Mouse (Mus musculus) splenic B cell, adult 2 months (primary cell): ENCODE data around the gene Ppfibp1.

Experiments used
- DNase-seq: peaks from one replicate; pipeline ENCODE4 v3.0.0-alpha.2; 2011; ENCODE audit warnings: low read depth, low spot score
- H3K27me3 ChIP-seq: 2 replicates; pipeline ENCODE4 v1.6.1; 2012; ENCODE audit warnings: mild to moderate bottlenecking, low read length, moderate library complexity, mixed read lengths; ENCODE audit not compliant: control insufficient read depth, poor library complexity, insufficient read depth, severe bottlenecking
- H3K36me3 ChIP-seq: 2 replicates; pipeline ENCODE4 v1.6.1; 2012; ENCODE audit warnings: mild to moderate bottlenecking, low read length, moderate library complexity, mixed read lengths; ENCODE audit not compliant: control insufficient read depth, poor library complexity, insufficient read depth, severe bottlenecking

Ppfibp1 gene

GRCm38 (mm10) chr6:146871975-146872374 lies 16.3 kb upstream of the Ppfibp1 start:
- Histone ChIP-seq H3K27me3 (no peaks in the 10 kb centered on the region), H3K36me3 (no peaks in the 10 kb centered on the region)
- DNase-seq, result no peak

GRCm38 (mm10) chr6:146874415-146874814 lies 13.9 kb upstream of the Ppfibp1 start:
- H3K36me3 ChIP-seq, result no peaks in the 10 kb centered on the region
- no peaks in the 10 kb centered on the region; the same call in 1 of the 2 replicates for H3K27me3 ChIP-seq
- DNase-seq, result no peak

DNA sequence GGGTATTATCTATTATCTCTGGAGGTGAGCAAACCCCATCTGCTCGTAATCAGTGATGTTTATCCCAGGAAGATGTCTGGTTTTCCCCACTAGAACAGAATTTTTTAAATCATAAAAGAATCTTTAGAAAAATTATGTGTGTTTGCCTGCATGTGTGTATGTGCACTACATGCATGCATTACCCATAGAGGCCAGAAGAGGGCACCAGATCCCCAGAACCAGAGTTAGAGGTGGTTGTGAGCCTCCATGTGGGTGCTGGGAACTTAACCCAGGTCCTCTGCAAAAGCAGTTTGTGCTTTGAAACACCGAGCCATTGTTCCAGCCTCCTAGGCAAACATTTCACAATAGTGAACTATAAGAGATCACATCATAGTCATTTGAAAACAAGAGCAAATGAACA lies 11.5 kb upstream of the Ppfibp1 start:
- Histone ChIP-seq H3K36me3 (no peaks in the 10 kb centered on the region), H3K27me3 (no peaks in the 10 kb centered on the region; the same call in 1 of the 2 replicates)
- DNase-seq, result no peak

DNA sequence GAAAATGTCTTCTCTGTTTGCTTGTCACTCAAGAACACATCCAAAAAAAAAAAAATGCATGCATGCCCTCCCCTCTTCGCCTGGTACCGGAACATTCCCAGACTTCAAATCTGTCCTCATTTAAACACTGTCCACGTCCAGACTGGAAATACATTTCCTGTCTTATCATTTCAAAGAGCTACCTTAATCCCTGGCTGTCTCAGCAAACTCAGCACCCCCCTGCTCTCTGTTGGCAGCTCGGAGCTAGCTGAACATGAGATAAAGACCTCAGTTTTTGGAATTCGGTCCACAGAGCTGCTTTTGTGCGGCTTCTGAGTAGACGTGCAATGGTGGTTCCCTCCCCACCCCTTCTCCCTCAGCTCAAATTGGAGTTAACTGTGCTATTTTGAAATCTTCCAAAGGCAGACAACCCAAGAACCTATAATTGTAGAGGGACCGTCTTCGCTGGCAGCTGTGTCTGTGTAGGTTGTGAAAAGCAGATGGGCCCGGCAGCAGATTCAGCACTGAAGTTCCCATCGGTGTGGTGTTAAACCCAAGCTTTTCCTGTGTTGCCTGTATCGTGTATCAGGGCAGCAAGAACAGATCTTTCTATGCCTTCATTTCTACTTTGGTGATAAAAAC lies 10.8 kb upstream of the Ppfibp1 start:
- no peak for DNase-seq
- no peaks in the 10 kb centered on the region for H3K36me3 ChIP-seq
- no peaks in the 10 kb centered on the region; the same call in 1 of the 2 replicates for H3K27me3 ChIP-seq

DNA sequence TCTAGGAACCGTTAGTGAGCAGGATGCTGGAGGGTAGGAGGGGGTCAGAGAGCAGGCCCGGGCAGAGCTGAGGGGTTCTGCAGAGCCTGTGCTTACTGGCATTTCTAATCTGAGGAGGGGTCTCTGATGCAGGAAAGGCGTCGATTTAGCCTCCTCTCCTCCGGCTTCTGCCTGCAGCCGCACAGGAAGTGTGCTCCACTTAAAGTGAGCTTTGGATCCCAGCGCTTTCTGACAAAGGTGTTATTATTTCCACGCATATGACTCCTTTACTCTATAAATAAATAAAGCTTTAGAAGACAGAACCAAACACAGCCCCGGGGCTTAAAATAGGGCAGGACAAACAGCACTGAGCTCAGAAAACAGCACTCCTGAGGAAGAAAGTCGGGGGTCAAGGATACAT lies 9.4 kb upstream of the Ppfibp1 start:
- no peak for DNase-seq
- Histone ChIP-seq H3K27me3 (no peaks in the 10 kb centered on the region; the same call in 1 of the 2 replicates), H3K36me3 (no peaks in the 10 kb centered on the region)

DNA sequence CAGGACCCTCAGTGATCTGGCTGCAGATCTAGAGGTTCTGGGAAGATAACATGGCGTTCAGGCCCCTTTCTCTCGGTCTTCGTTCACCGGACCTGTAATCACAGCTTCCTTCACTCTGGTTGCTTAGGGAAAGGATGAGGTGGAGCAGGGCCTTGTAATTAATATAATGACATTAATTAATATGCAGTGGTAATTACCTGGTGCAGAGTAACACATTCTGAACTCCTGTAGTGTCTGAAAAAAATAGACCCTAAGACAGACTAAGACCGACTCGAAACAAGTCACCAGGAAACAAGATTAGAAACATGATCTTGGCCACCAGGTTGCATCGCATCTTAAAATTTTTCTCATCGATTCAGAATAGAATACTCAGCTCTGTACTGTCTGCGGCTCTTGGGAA lies 8.4 kb upstream of the Ppfibp1 start:
- no peak for DNase-seq
- Histone ChIP-seq H3K36me3 (no peaks in the 10 kb centered on the region), H3K27me3 (no peaks in the 10 kb centered on the region; the same call in 1 of the 2 replicates)

GRCm38 (mm10) chr6:146880296-146880695 lies 8.0 kb upstream of the Ppfibp1 start:
- no peak for DNase-seq
- no peaks in the 10 kb centered on the region; the same call in 1 of the 2 replicates for H3K27me3 ChIP-seq

DNA sequence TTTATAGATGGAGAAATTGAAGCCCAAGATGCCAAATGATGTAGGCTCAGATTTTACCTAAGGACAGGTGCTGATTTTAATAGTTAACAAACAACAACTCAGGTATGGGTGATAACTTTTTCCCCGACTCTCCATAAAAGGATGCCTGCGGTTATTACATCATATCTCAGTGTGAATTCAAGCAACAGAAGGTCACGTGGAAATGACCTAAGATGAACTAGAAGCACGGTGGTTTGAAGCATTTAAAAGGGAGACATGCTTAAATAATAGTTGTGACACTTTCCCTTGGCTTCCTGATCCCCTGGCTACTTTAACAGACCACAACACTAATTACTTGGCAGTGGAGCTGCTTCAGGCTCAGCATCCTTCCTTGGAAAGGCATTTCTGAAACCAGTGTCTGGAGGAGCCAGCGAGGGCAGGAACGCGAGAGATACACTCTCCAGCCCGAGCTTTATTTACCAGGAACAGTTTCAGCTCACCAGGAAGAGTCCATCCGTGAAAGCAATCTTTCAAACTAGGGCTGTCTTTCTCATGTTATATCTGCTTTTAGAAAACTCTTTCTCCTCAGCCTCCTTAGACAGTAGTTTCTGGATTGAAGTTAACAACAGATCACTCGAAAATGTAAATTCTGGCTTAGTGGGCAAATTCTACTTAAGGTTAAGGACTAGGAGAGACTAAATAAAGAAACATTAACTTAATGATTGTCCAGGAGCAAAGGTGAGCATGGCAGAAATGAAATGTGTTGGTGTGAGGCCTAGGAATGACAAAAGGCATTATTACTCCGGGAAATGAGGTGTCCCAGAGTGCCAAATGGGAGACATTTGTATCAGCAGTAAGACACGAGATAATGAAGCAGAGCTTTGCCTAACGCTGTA lies 6.2 kb upstream of the Ppfibp1 start:
- no peak for DNase-seq
- no peaks in the 10 kb centered on the region; the same call in 1 of the 2 replicates for H3K27me3 ChIP-seq

More at GRCm38 (mm10) chr6:146880296-146880695, 8.0 kb upstream of the Ppfibp1 start:
- no peaks in the 10 kb centered on the region for H3K36me3 ChIP-seq

GRCm38 (mm10) chr6:146883426-146883825 lies 4.9 kb upstream of the Ppfibp1 start:
- DNase-seq, result no peak
- H3K27me3 ChIP-seq, result no peaks in the 10 kb centered on the region; the same call in 1 of the 2 replicates

More for the DNA sequence above, 6.2 kb upstream of the Ppfibp1 start:
- H3K36me3 ChIP-seq, result no peaks in the 10 kb centered on the region

GRCm38 (mm10) chr6:146884171-146884570 lies 4.1 kb upstream of the Ppfibp1 start:
- DNase-seq, result no peak
- no peaks in the 10 kb centered on the region; the same call in 1 of the 2 replicates for H3K27me3 ChIP-seq

More at GRCm38 (mm10) chr6:146883426-146883825, 4.9 kb upstream of the Ppfibp1 start:
- no peaks in the 10 kb centered on the region for H3K36me3 ChIP-seq

GRCm38 (mm10) chr6:146884851-146885250 lies 3.4 kb upstream of the Ppfibp1 start:
- Histone ChIP-seq H3K27me3 (no peaks in the 10 kb centered on the region), H3K36me3 (no peaks in the 10 kb centered on the region)
- DNase-seq, result no peak

More at GRCm38 (mm10) chr6:146884171-146884570, 4.1 kb upstream of the Ppfibp1 start:
- H3K36me3 ChIP-seq, result no peaks in the 10 kb centered on the region

DNA sequence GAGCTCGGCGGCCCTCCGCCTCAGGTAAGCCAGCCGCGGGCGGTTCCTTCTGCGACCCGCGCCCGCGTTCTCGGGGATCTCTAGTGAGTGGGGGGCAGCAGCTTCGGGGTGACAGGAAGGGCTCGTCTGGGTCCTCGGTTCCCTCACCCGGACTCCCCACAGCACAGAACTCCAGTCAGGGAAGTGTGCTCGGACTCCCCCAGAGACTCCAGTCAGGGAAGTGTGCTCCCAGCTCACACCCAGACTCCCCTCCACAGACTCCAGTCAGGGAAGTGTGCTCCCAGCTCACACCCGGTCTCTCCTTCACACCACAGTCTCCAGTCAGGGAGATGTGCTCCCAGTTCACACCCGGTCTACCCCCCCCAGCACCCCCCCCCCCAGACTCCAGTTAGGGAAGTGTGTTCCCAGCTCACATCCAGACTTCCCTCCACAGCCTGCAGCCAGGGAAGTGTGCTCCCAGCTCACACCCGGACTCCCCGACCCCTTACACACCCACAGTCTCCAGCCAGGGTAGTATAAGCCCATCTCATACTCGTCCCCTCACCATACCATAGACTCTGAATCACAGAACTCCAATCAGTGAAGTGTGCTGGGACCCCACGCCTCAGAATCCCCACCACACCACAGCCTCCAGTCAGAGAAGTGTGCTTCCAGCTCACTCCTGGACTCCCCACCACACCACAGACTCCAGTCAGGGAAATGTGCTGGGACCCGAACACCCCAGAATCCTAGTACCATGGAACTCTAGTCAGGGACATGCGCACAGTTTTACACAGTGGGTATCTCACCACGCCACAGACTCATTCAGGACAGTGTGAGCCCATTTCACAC lies 588 bp downstream of the Ppfibp1 start:
- Histone ChIP-seq H3K36me3 (no peaks in the 10 kb centered on the region), H3K27me3 (no peaks in the 10 kb centered on the region)
- no peak for DNase-seq

DNA sequence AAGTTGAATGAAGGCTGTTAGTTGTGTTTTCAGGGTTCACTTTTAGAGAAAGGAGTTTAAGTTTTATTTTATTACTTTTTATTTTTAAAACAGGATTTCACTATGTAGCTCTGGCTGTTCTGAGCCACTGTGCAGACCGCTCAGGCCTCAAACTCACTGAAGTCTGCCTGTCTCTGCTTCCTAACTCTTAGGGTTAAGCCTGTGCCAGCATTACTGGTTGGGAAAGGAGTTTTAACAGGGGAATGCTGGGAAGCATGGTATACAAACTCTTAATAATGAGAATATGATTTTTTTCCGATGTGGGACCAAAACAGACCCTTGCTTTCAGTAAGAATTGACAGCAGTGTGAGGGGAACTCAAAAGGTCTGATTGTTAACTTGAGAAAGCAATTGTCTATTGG lies 1.9 kb downstream of the Ppfibp1 start:
- no peaks in the 10 kb centered on the region for H3K27me3 ChIP-seq
- no peak for DNase-seq
- no peaks in the 10 kb centered on the region for H3K36me3 ChIP-seq

DNA sequence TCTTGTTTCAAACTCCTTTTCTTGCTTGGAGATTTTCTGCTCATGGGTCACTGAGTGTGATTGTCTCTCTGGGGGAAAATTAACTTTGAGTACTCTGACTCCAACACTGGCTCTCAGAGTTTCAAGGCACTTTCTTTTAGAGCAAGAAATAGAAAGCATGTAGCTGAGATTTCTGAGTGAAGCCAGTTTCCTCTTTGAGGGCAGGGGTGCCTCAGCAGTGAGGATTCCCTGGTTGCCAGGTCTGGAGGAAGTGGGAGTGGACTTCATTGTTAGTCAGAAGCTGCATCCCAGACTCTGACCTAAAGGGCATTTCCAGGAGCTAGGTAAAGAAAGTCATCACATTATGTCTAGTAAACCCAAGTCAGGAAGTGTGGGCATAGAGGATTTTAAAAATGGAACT lies 2.3 kb downstream of the Ppfibp1 start:
- DNase-seq, result no peak
- Histone ChIP-seq H3K27me3 (no peaks in the 10 kb centered on the region), H3K36me3 (no peaks in the 10 kb centered on the region)
